Mouse (Mus musculus) spleen, adult 2 months (tissue): ENCODE results near the gene Dab2ip.

Experiments used
- CTCF ChIP-seq: fragments of 200-500 bp; IDR thresholded peaks from 2 replicates; pipeline ENCODE4 v1.5.1; 2011; ENCODE audit warnings: mild to moderate bottlenecking, inconsistent platforms; ENCODE audit not compliant: insufficient read depth, insufficient read length, insufficient replicate concordance; ENCODE audit errors: extremely low read depth
- POLR2A ChIP-seq: fragments of 200-500 bp; IDR thresholded peaks from 2 replicates; pipeline ENCODE4 v1.6.1; 2011; ENCODE audit warnings: low read depth, low read length, inconsistent platforms

DNA sequence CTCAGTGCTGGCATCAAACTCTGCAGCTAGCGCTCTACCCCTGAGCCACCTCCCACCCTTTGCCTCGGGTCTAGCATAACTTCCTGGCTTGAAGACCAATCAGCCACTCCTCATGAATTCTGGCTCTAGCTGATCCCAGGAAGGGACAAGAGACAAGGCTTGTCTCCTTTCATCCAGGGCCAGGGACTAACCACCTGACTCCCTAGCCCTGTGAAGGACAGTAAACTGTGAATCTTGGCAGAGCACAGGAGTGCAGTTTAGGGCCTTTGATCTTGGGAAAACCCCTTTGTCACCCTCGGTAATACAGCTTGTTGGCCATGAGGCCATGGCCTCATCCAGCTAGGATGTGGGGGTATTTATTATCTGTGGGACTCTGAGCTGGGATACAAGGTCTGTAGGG lies 100.2 kb downstream of the Dab2ip start:
- no peak for TF ChIP-seq CTCF
- no peak for TF ChIP-seq POLR2A
